Mouse (Mus musculus) heart, embryonic 15.5 days (tissue): Measurements from ENCODE around the gene Vash2. TPM values are rescaled to one million over a fixed set of nuclear protein-coding genes. Genes with fewer than 3 reads are reported as not detected.

Experiments used
- ATAC-seq: fragments of 200-750 bp; cut with Nextera tagmentation; replicated peaks from 2 replicates; pipeline ENCODE4 v1.8.0; 2017; ENCODE audit warnings: low read depth, moderate TSS enrichment; ENCODE audit not compliant: insufficient number of reproducible peaks, insufficient read depth, low FRiP score
- H3K27ac ChIP-seq: fragments of 300-500 bp; sonication (generic); 2 replicates; pipeline ENCODE4 v1.5.1; 2015; ENCODE audit warnings: mild to moderate bottlenecking, inconsistent platforms
- H3K27me3 ChIP-seq: fragments of 300-500 bp; sonication (generic); 2 replicates; pipeline ENCODE4 v1.6.1; 2015; ENCODE audit warnings: inconsistent platforms
- H3K36me3 ChIP-seq: fragments of 300-500 bp; sonication (generic); 2 replicates; pipeline ENCODE4 v1.6.1; 2015; ENCODE audit warnings: mild to moderate bottlenecking, inconsistent platforms
- H3K4me1 ChIP-seq: fragments of 300-500 bp; sonication (generic); replicated peaks from 2 replicates; pipeline ENCODE4 v1.6.1; 2015; ENCODE audit warnings: inconsistent platforms
- H3K4me2 ChIP-seq: fragments of 300-500 bp; sonication (generic); 2 replicates; pipeline ENCODE4 v1.6.1; 2015; ENCODE audit warnings: inconsistent platforms, mild to moderate bottlenecking, moderate library complexity
- H3K4me3 ChIP-seq: fragments of 300-500 bp; sonication (generic); 2 replicates; pipeline ENCODE4 v1.5.1; 2015; ENCODE audit warnings: mild to moderate bottlenecking, inconsistent platforms
- H3K9ac ChIP-seq: fragments of 300-500 bp; sonication (generic); 2 replicates; pipeline ENCODE4 v1.6.1; 2015; ENCODE audit warnings: mild to moderate bottlenecking, inconsistent platforms
- H3K9me3 ChIP-seq: fragments of 300-500 bp; sonication (generic); replicated peaks from 2 replicates; pipeline ENCODE4 v1.6.1; 2016; ENCODE audit warnings: inconsistent platforms
- WGBS: fragments of 180-500 bp; shearing (Covaris S2); methylation state at CpG from one replicate; pipeline ENCODE4 v1.1.7; 2015; ENCODE audit warnings: mixed read lengths; 5-methylcytosine and 5-hydroxymethylcytosine counted together
- polyA plus RNA-seq: library from polyadenylated mRNA; unstranded; fragments of >200 nt; fragmentation: Nextera tagmentation; extraction: Ambion mirVana; gene quantifications from 2 replicates; pipeline ENCODE4 v1.2.1, GENCODE M21; 2015

Gene Vash2
- polyA plus RNA-seq, 1 experiment from 2014 or later: 45.9 TPM

DNA sequence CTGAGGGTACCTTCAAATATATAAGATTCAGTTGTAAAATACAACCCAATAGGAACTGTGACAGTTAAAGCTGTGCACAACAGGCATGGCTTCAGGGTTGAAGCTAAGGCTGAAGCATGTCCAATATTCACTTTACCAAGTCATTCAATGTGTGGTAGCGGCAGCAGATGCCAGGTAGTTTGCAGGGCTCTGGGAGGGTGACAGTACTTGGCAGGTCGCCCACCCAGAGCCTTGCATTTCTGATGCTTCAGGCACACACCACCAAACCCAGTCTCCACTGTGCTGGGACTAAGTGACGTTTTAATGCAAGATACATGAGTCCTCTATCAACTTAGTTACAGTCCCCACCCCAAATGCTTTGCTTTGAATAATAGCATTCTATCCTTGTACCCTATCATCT is 21.6 kb upstream of the Vash2 start:
- ATAC-seq: no peak
- Histone ChIP-seq H3K27ac (no peak overlapping the region), H3K36me3 (peaks cover 11% of the 10 kb centered on the region), H3K4me3 (no peak overlapping the region), H3K4me1 (peaks cover 2% of the 10 kb centered on the region; the same call in 1 of the 2 replicates), H3K9ac (no peak overlapping the region), H3K9me3 (no peaks in the 10 kb centered on the region), H3K4me2 (no peak overlapping the region), H3K27me3 (no peaks in the 10 kb centered on the region)
- 60% methylated on average over 3 of the region's 3 CpGs for WGBS

- Histone ChIP-seq H3K36me3 (no peaks in the 10 kb centered on the region; the same call in 1 of the 2 replicates), H3K27me3 (no peaks in the 10 kb centered on the region), H3K27ac (no peak overlapping the region), H3K9ac (no peak overlapping the region), H3K4me2 (no peak overlapping the region), H3K9me3 (no peaks in the 10 kb centered on the region), H3K4me3 (no peak overlapping the region), H3K4me1 (peaks cover 7% of the 10 kb centered on the region)
- ATAC-seq: no peak
- WGBS: 81% methylated on average over 1 of the region's 1 CpGs
These were observed 18.9 kb upstream of the Vash2 start for GRCm38 (mm10) chr1:190998027-190998426.

DNA sequence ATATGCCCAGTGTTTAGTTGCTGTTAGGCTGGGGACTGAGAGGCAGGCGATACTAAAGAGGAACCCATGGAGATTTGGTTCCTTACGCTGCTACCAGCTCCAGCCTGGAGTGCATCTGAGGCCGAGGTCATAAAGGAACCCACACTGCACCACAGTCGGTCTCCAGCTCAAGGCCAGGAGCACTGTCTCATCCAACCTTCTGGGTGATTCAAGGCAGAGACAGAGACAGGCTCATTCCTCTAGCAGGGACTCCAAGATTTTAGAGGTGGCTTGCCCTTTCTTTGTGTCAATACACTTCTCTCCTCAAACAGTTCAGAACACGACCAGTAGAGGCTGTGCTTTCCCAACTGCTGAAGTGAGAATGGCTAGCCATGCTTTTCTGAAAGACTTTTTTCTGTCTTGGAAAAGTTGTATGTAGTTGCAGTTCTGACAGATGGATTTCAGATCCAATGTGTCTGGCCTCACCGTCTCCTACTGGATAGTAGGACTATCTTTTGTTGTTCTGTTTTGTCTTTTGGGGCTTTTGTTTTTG is 17.3 kb upstream of the Vash2 start:
- Histone ChIP-seq H3K4me3 (no peak overlapping the region), H3K9me3 (no peaks in the 10 kb centered on the region), H3K27me3 (no peaks in the 10 kb centered on the region), H3K27ac (no peak overlapping the region), H3K36me3 (no peaks in the 10 kb centered on the region; the same call in 1 of the 2 replicates), H3K4me1 (peaks cover 7% of the 10 kb centered on the region), H3K9ac (no peak overlapping the region), H3K4me2 (no peak overlapping the region)
- ATAC-seq: no peak
- 70% methylated on average over 6 of the region's 6 CpGs for WGBS

GRCm38 (mm10) chr1:190995548-190995947 is 16.5 kb upstream of the Vash2 start:
- 30% methylated on average over 7 of the region's 7 CpGs for WGBS
- Histone ChIP-seq H3K9me3 (no peaks in the 10 kb centered on the region), H3K4me1 (peaks cover 7% of the 10 kb centered on the region), H3K9ac (no peak overlapping the region), H3K4me3 (no peak overlapping the region), H3K36me3 (no peaks in the 10 kb centered on the region; the same call in 1 of the 2 replicates), H3K27ac (no peak overlapping the region), H3K27me3 (no peaks in the 10 kb centered on the region), H3K4me2 (no peak overlapping the region)
- ATAC-seq: peak; percentile 47; the same call in 1 of the 2 replicates

- no peaks in the 10 kb centered on the region for H3K36me3 ChIP-seq
- 74% methylated on average over 9 of the region's 9 CpGs for WGBS
- H3K4me2 ChIP-seq: no peak overlapping the region
- no peak overlapping the region for H3K27ac ChIP-seq
- no peaks in the 10 kb centered on the region for H3K4me1 ChIP-seq
- H3K9ac ChIP-seq: no peak overlapping the region
- no peaks in the 10 kb centered on the region for H3K27me3 ChIP-seq
- no peak overlapping the region for H3K4me3 ChIP-seq
- no peak for ATAC-seq
- no peaks in the 10 kb centered on the region for H3K9me3 ChIP-seq
These were observed 10.5 kb upstream of the Vash2 start for GRCm38 (mm10) chr1:190989437-190990082.

DNA sequence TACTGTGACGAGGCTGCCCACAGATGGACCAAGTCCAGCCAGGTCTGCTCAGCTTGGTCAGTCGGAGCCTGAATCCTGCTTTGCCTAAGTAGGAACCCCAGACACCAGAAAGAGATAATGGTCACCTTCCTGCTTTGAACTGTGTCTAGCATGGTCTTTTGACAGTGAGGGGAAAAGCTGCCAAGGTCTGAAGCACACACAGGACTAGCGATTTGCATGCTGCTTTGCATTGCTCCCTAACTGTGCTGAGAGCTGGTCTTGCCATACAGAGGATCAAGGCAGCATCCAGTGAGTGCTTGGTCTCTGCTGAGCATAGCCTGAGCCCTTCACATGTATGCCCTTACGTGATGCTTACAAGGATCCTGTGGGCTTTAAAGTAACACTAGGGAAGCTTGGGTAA is 2.3 kb upstream of the Vash2 start:
- H3K36me3 ChIP-seq: no peaks in the 10 kb centered on the region
- ATAC-seq: no peak
- no peaks in the 10 kb centered on the region for H3K9me3 ChIP-seq
- no peak overlapping the region for H3K4me2 ChIP-seq
- WGBS: 71% methylated on average over 4 of the region's 4 CpGs
- peaks cover 19% of the 10 kb centered on the region for H3K4me1 ChIP-seq
- no peaks in the 10 kb centered on the region for H3K27me3 ChIP-seq
- H3K27ac ChIP-seq: no peak overlapping the region
- no peak overlapping the region for H3K9ac ChIP-seq
- H3K4me3 ChIP-seq: no peak overlapping the region

DNA sequence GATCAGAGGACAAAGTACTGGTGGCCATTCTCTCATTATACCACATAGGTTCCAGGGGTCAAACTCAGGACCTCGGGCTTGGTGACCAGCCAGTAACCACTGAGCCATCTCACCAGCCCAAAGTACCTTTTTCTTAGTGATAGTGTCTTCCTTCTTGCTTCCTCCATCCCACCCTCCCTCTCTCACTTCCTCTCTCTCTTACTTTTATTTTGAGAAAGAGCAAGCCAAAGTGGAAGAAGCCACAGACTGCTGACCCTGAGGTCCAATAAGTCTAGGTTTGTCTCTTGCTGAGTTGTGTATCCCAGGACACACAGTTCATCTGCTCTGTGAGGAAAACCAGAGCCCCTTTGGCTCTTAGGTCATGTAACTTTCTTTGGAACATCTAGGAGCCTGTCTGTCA is 1.4 kb upstream of the Vash2 start:
- no peak overlapping the region for H3K4me3 ChIP-seq
- no peaks in the 10 kb centered on the region for H3K36me3 ChIP-seq
- ATAC-seq: no peak
- H3K9me3 ChIP-seq: no peaks in the 10 kb centered on the region
- 87% methylated on average over 1 of the region's 1 CpGs for WGBS
- H3K27ac ChIP-seq: no peak overlapping the region
- H3K27me3 ChIP-seq: no peaks in the 10 kb centered on the region
- peaks cover 26% of the 10 kb centered on the region for H3K4me1 ChIP-seq
- no peak overlapping the region for H3K4me2 ChIP-seq
- no peak overlapping the region for H3K9ac ChIP-seq

DNA sequence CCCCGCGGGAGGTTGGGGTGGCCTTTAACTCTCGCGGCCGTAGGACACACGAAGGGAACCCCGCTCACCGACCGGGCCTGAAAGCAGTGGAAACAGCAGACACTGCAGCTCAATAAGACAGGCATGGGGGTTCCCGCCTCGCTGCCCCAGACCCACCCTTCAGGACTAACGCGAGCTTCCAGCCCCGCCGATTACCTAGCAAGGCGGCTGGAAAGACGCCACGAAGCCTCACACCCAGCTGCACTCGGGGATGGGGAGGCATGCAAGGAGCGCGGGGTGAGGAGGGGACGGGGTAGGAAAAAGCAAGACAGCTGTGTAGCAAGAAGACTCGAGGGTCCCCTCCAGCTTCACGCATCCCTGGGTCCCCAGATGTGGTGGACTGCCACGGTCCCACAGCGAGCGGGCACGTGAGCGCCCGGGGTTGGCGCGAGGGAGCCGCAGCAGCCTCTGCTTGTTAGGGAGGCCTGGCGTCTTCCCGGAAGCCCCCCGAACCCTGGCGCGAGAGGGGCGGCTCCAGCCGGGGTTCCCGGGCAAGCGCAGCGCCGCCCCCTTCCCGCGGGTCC is 504 bp downstream of the Vash2 start:
- H3K4me2 ChIP-seq: peak overlapping the region; percentile 97
- peak overlapping the region; percentile 76 for H3K9ac ChIP-seq
- H3K4me1 ChIP-seq: peaks cover 44% of the 10 kb centered on the region
- peaks cover 9% of the 10 kb centered on the region; the same call in 1 of the 2 replicates for H3K36me3 ChIP-seq
- under 1% methylated on average over 46 of the region's 46 CpGs for WGBS
- H3K4me3 ChIP-seq: peak overlapping the region; percentile 73
- no peaks in the 10 kb centered on the region for H3K9me3 ChIP-seq
- H3K27ac ChIP-seq: peak overlapping the region; percentile 92
- ATAC-seq: peak; percentile 51
- no peaks in the 10 kb centered on the region for H3K27me3 ChIP-seq

- no peak for ATAC-seq
- H3K27ac ChIP-seq: peak overlapping the region; percentile 92
- WGBS: under 1% methylated on average over 22 of the region's 22 CpGs
These were observed 1.1 kb downstream of the Vash2 start for GRCm38 (mm10) chr1:190978001-190978400.

DNA sequence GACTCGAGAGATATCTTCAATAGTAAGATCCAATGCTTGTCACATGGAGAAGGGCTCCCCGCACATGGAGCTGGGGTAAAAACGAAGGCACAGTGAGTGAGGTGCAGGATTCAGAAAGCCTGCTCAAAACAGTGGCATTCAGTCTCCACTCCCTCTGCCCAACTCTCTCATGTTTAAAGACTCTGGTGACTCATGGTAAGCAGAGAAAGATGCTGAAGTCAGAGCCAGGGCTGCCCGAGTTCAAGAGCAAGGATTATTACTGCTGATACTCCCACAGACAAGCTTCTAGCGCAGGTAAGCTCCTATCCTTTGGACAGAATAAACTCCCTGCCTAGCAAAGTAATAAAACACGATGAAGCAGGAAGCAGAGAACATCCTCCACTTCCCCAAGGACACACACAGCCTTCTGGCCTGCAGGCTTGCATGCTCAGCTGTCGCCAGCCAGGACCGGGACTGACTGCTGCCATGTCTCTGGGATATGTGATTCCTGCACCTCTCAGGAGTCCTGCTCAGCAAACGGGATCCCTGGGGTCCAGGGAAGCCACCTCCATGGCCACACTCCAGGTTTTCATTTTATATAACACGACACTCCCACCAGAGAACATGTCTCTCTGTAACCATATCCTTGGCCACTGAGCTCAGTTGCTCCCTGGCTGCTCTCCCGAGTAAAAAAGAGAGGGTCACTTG is 2.1 kb downstream of the Vash2 start:
- Histone ChIP-seq H3K9me3 (no peaks in the 10 kb centered on the region), H3K9ac (peak overlapping the region; percentile 76), H3K27me3 (no peaks in the 10 kb centered on the region), H3K4me3 (peak overlapping the region; percentile 73), H3K4me1 (peaks cover 59% of the 10 kb centered on the region), H3K4me2 (peak overlapping the region; percentile 97), H3K27ac (peak overlapping the region; percentile 92), H3K36me3 (peaks cover 9% of the 10 kb centered on the region; the same call in 1 of the 2 replicates)
- no peak for ATAC-seq
- 24% methylated on average over 11 of the region's 11 CpGs for WGBS

More at GRCm38 (mm10) chr1:190978001-190978400, 1.1 kb downstream of the Vash2 start:
- H3K4me1 ChIP-seq: peaks cover 49% of the 10 kb centered on the region
- peak overlapping the region; percentile 76 for H3K9ac ChIP-seq
- H3K36me3 ChIP-seq: peaks cover 9% of the 10 kb centered on the region; the same call in 1 of the 2 replicates
- H3K9me3 ChIP-seq: no peaks in the 10 kb centered on the region
- H3K4me2 ChIP-seq: peak overlapping the region; percentile 97
- peak overlapping the region; percentile 73 for H3K4me3 ChIP-seq
- no peaks in the 10 kb centered on the region for H3K27me3 ChIP-seq

DNA sequence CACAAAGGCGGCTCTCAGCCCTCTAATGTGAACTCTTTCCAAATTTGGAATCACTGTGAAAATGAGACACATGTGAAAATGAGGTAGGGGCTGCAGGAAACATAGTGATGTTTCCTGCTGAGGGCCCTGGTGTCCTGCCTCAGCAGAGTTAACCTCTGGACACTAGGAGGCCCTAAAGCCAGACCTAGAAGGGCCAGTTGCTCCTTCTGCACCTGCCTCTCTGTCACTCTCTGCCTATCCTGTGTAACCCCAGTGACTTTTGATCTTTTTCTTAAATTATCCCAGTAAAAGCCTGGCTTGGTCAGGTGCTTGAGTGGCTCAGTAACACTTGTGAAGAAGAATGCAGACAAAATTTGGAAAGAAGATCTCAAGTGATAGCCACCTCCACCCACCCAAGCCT is 4.3 kb downstream of the Vash2 start:
- no peaks in the 10 kb centered on the region for H3K9me3 ChIP-seq
- H3K9ac ChIP-seq: no peak overlapping the region
- peaks cover 14% of the 10 kb centered on the region for H3K36me3 ChIP-seq
- H3K27ac ChIP-seq: peak overlapping the region; percentile 60
- no peak for ATAC-seq
- no peaks in the 10 kb centered on the region for H3K27me3 ChIP-seq
- peaks cover 67% of the 10 kb centered on the region for H3K4me1 ChIP-seq
- no peak overlapping the region for H3K4me3 ChIP-seq
- 58% methylated on average over 1 of the region's 1 CpGs for WGBS
- no peak overlapping the region for H3K4me2 ChIP-seq
